Mouse (Mus musculus): ENCODE results near the gene Serpinb9b. TPM values are rescaled to one million over a fixed set of nuclear protein-coding genes. Genes with fewer than 3 reads are reported as not detected.
A peak's percentile ranks its signal among the peaks of the same experiment; 100 is the strongest.
"Not testable (repeated sequence)": the region's sequence is repeated elsewhere in the genome, so short reads cannot be mapped to it uniquely, and the experiment has no call there.

Serpinb9b gene
- not detected for total RNA-seq (2021)
- long read RNA-seq, experiment 1 = 0 reads
- long read RNA-seq, experiment 2 = 0 reads

- intact Hi-C loops (cut with DNase I) = no loop called here
These were observed at the start of gene Serpinb9b for GRCm38 (mm10) chr13:33027244-33027643. Gene Serpinb9b, plus strand, starts transcription at chr13:33027416.

GRCm38 (mm10) chr13:32982556-32983042, 44.6 kb upstream of the Serpinb9b start:
- intact Hi-C loops (cut with DNase I) = no loop called here
- no peak for DNase-seq (ENCODE audit: low spot score in 2 of 2)

More at GRCm38 (mm10) chr13:33027244-33027643, at the start of gene Serpinb9b:
- no peak for DNase-seq (ENCODE audit: low spot score in 2 of 2)

- intact Hi-C loops (cut with DNase I) = no loop called here
- no peak for DNase-seq (ENCODE audit: low spot score in 2 of 2)
These were observed 41.0 kb upstream of the Serpinb9b start for GRCm38 (mm10) chr13:32986256-32986655.

- no peak for DNase-seq (ENCODE audit: low spot score in 2 of 2)
- intact Hi-C loops (cut with DNase I) = no loop called here
These were observed 33.9 kb upstream of the Serpinb9b start for GRCm38 (mm10) chr13:32993152-32993893.

GRCm38 (mm10) chr13:32993894-32994242, 33.3 kb upstream of the Serpinb9b start:
- intact Hi-C loops (cut with DNase I) = no loop called here
- DNase-seq (ENCODE audit: low spot score in 2 of 2) = no peak

GRCm38 (mm10) chr13:32995051-32995450, 32.2 kb upstream of the Serpinb9b start:
- DNase-seq (ENCODE audit: low spot score in 2 of 2) = no peak
- intact Hi-C loops (cut with DNase I) = no loop called here

- intact Hi-C loops (cut with DNase I) = no loop called here
These were observed 25.9 kb upstream of the Serpinb9b start for GRCm38 (mm10) chr13:33001341-33001740.

GRCm38 (mm10) chr13:33002950-33003349, 24.3 kb upstream of the Serpinb9b start, which contains the start of gene Serpinb9:
Gene Serpinb9, plus strand, starts transcription at chr13:33003250.
- DNase-seq (ENCODE audit: low spot score in 2 of 2) = no peak
- intact Hi-C loops (cut with DNase I) = no loop called here

More at GRCm38 (mm10) chr13:33001341-33001740, 25.9 kb upstream of the Serpinb9b start:
- DNase-seq (ENCODE audit: low spot score in 2 of 2) = no peak

GRCm38 (mm10) chr13:33003523-33004413, 23.4 kb upstream of the Serpinb9b start:
- intact Hi-C loops (cut with DNase I) = no loop called here
- DNase-seq (ENCODE audit: low spot score in 2 of 2) = no peak

- peak; percentile 78 to 84 for DNase-seq (ENCODE audit: low spot score in 2 of 2)
- intact Hi-C loops (cut with DNase I) = no loop called here
These were observed 22.7 kb upstream of the Serpinb9b start for GRCm38 (mm10) chr13:33004414-33005105.

GRCm38 (mm10) chr13:33005501-33006075, 21.6 kb upstream of the Serpinb9b start:
- intact Hi-C loops (cut with DNase I) = no loop called here

GRCm38 (mm10) chr13:33006555-33006954, 20.7 kb upstream of the Serpinb9b start:
- intact Hi-C loops (cut with DNase I) = no loop called here
- DNase-seq (ENCODE audit: low spot score in 2 of 2) = no peak

More at GRCm38 (mm10) chr13:33005501-33006075, 21.6 kb upstream of the Serpinb9b start:
- no peak for DNase-seq (ENCODE audit: low spot score in 2 of 2)

- intact Hi-C loops (cut with DNase I) = no loop called here
- no peak for DNase-seq (ENCODE audit: low spot score in 2 of 2)
These were observed 14.8 kb upstream of the Serpinb9b start for GRCm38 (mm10) chr13:33012395-33012794.

- intact Hi-C loops (cut with DNase I) = no loop called here
- DNase-seq (ENCODE audit: low spot score in 2 of 2) = peak in 1 of 2 experiments; percentile 2
These were observed 13.9 kb upstream of the Serpinb9b start for GRCm38 (mm10) chr13:33013271-33013670.

GRCm38 (mm10) chr13:33022371-33022770, 4.8 kb upstream of the Serpinb9b start:
- DNase-seq (ENCODE audit: low spot score in 2 of 2) = no peak
- intact Hi-C loops (cut with DNase I) = no loop called here

GRCm38 (mm10) chr13:33026427-33027057, 674 bp upstream of the Serpinb9b start:
- intact Hi-C loops (cut with DNase I) = no loop called here
- no peak for DNase-seq (ENCODE audit: low spot score in 2 of 2)

GRCm38 (mm10) chr13:33028146-33028545, 930 bp downstream of the Serpinb9b start:
- DNase-seq (ENCODE audit: low spot score in 2 of 2) = no peak

GRCm38 (mm10) chr13:33028550-33028949, 1.3 kb downstream of the Serpinb9b start:
- intact Hi-C loops (cut with DNase I) = no loop called here
- no peak for DNase-seq (ENCODE audit: low spot score in 2 of 2)

More at GRCm38 (mm10) chr13:33028146-33028545, 930 bp downstream of the Serpinb9b start:
- intact Hi-C loops (cut with DNase I) = no loop called here

- DNase-seq (ENCODE audit: low spot score in 2 of 2); intact Hi-C loops (cut with DNase I): not testable (repeated sequence)
These were observed 2.3 kb downstream of the Serpinb9b start for GRCm38 (mm10) chr13:33029478-33029877.

All from left cerebral cortex, postnatal 14 days (tissue).